9 mouse cellular contexts compared by ENCODE assay signal in genomic region chr7:46052161-46052821, GRCm38 (mm10). TPM values are rescaled to one million over a fixed set of nuclear protein-coding genes. Genes with fewer than 3 reads are reported as not detected.
A peak's percentile ranks its signal among the peaks of the same experiment; 100 is the strongest.
DNase-seq lines count a peak whose midpoint lies in the region; ATAC-seq and TF ChIP-seq lines count a peak whose summit lies in the region.
"Had no signal": no experiment of that assay in that cellular context is flagged by ENCODE, and none has a peak within 500 bp of the region (broad histone marks: within the 10 kb centered on the region; RNA-seq: fewer than 3 reads in every experiment).

No protein-coding gene starts in this region.

- peaks cover 53% of the 10 kb centered on the region for H3K36me3 ChIP-seq in forebrain, embryonic 15.5 days
- H3K36me3 ChIP-seq in forebrain, embryonic 10.5 days (replicated peaks) = peaks cover 90% of the 10 kb centered on the region
- peaks cover 81% of the 10 kb centered on the region for H3K36me3 ChIP-seq in lung, embryonic 14.5 days (ENCODE audit: insufficient read depth)
- peaks cover 28% of the 10 kb centered on the region for H3K36me3 ChIP-seq in stomach, postnatal 0 days (ENCODE audit: control insufficient read depth, insufficient read depth, low read length)

- 0 out of 2 replicates have a peak, but pooled peaks have one; percentile 60 for ATAC-seq in forebrain, embryonic 15.5 days (replicated peaks)
- no peak for ATAC-seq in lung, embryonic 14.5 days (ENCODE audit: insufficient read depth)
- ATAC-seq in stomach, postnatal 0 days (ENCODE audit: low FRiP score, low TSS enrichment) = no peak; the same call in 1 of the 2 replicates

- peak; percentile 52 for TF ChIP-seq CTCF in lung, embryonic 14.5 days (IDR thresholded peaks at IDR 0.05; ENCODE audit: low read depth)
- TF ChIP-seq CTCF in stomach, postnatal 0 days (IDR thresholded peaks at IDR 0.05; ENCODE audit: low read depth) = peak; percentile 57

- H3K27me3 ChIP-seq in forebrain, embryonic 15.5 days = no peaks in the 10 kb centered on the region
- no peaks in the 10 kb centered on the region for H3K27me3 ChIP-seq in forebrain, embryonic 10.5 days (ENCODE audit: poor library complexity, severe bottlenecking)
- no peaks in the 10 kb centered on the region for H3K27me3 ChIP-seq in lung, embryonic 14.5 days (ENCODE audit: insufficient read depth, low read length)
- no peaks in the 10 kb centered on the region for H3K27me3 ChIP-seq in stomach, postnatal 0 days (ENCODE audit: control insufficient read depth, insufficient read depth, low read length)
- H3K27me3 ChIP-seq: embryonic facial prominence, embryonic 15.5 days had no signal

- H3K27ac ChIP-seq in forebrain, embryonic 15.5 days (replicated peaks) = no peak overlapping the region
- no peak overlapping the region for H3K27ac ChIP-seq in forebrain, embryonic 10.5 days
- no peak overlapping the region for H3K27ac ChIP-seq in lung, embryonic 14.5 days (ENCODE audit: low read depth)
- no peak overlapping the region for H3K27ac ChIP-seq in stomach, postnatal 0 days (replicated peaks)
- H3K27ac ChIP-seq: embryonic facial prominence, embryonic 15.5 days had no signal

- H3K4me1 ChIP-seq in forebrain, embryonic 15.5 days = no peaks in the 10 kb centered on the region
- H3K4me1 ChIP-seq in forebrain, embryonic 10.5 days = no peaks in the 10 kb centered on the region
- no peaks in the 10 kb centered on the region for H3K4me1 ChIP-seq in lung, embryonic 14.5 days (ENCODE audit: insufficient read depth)
- H3K4me1 ChIP-seq in stomach, postnatal 0 days (replicated peaks; ENCODE audit: control insufficient read depth, insufficient read depth) = no peaks in the 10 kb centered on the region
- H3K4me1 ChIP-seq: embryonic facial prominence, embryonic 15.5 days had no signal

- TF ChIP-seq EP300 in stomach, postnatal 0 days (optimal IDR thresholded peaks at IDR 0.05) = no peak

- DNase-seq in forebrain, embryonic 10.5 days (ENCODE audit: extremely low spot score, low spot score) = no peak
- peak; percentile 15 for DNase-seq in lung, embryonic 14.5 days
- DNase-seq in lung, adult 18-20 months = no peak
- DNase-seq in cerebellum, postnatal 36 days = peak; percentile 20 to 28
- DNase-seq in stomach, postnatal 0 days (ENCODE audit: low spot score) = no peak
- DNase-seq in testis, postnatal 10 days (ENCODE audit: low spot score) = no peak
- no peak for DNase-seq in MN1 (ENCODE audit: low spot score)

- 80% methylated on average over 4 of the region's 4 CpGs for WGBS in forebrain, embryonic 15.5 days
- WGBS in forebrain, embryonic 10.5 days = 90% methylated on average over 4 of the region's 4 CpGs
- WGBS in lung, embryonic 14.5 days = 86% methylated on average over 4 of the region's 4 CpGs
- 86% methylated on average over 4 of the region's 4 CpGs for WGBS in stomach, postnatal 0 days

- no peaks in the 10 kb centered on the region for H3K9me3 ChIP-seq in forebrain, embryonic 15.5 days
- no peaks in the 10 kb centered on the region for H3K9me3 ChIP-seq in forebrain, embryonic 10.5 days
- H3K9me3 ChIP-seq in lung, embryonic 14.5 days (ENCODE audit: low read depth, low read length) = no peaks in the 10 kb centered on the region
- no peaks in the 10 kb centered on the region for H3K9me3 ChIP-seq in stomach, postnatal 0 days (ENCODE audit: control insufficient read depth, low read length)
- H3K9me3 ChIP-seq: embryonic facial prominence, embryonic 15.5 days had no signal

- no peak overlapping the region for H3K4me2 ChIP-seq in forebrain, embryonic 15.5 days (replicated peaks)
- no peak overlapping the region for H3K4me2 ChIP-seq in lung, embryonic 14.5 days
- H3K4me2 ChIP-seq in stomach, postnatal 0 days (replicated peaks; ENCODE audit: low read depth) = no peak overlapping the region
- H3K4me2 ChIP-seq: embryonic facial prominence, embryonic 15.5 days had no signal

- no peak overlapping the region for H3K4me3 ChIP-seq in forebrain, embryonic 15.5 days
- no peak overlapping the region for H3K4me3 ChIP-seq in forebrain, embryonic 10.5 days
- no peak overlapping the region for H3K4me3 ChIP-seq in lung, embryonic 14.5 days (ENCODE audit: low read depth, low read length)
- H3K4me3 ChIP-seq in stomach, postnatal 0 days (ENCODE audit: low read depth, low read length) = no peak overlapping the region
- H3K4me3 ChIP-seq: embryonic facial prominence, embryonic 15.5 days had no signal

- H3K9ac ChIP-seq in forebrain, embryonic 15.5 days (replicated peaks) = no peak overlapping the region
- no peak overlapping the region for H3K9ac ChIP-seq in lung, embryonic 14.5 days
- H3K9ac ChIP-seq in stomach, postnatal 0 days (ENCODE audit: low read length) = no peak overlapping the region
- H3K9ac ChIP-seq: embryonic facial prominence, embryonic 15.5 days had no signal

RNA-seq across cellular contexts. Expression of gene Nomo1, which starts 18.8 kb away (rescaled TPM):
- polyA plus RNA-seq in forebrain, embryonic 15.5 days (2015; fragmentation: Nextera tagmentation; extraction: Ambion mirVana) = 42.2 and 42.4 TPM in 2 replicates
- 33.7 and 33.8 TPM in 2 replicates for polyA plus RNA-seq in forebrain, embryonic 10.5 days (2016; fragmentation: Nextera tagmentation; extraction: Ambion mirVana)
- 26.1 and 26.4 TPM in 2 replicates for polyA plus RNA-seq in lung, embryonic 14.5 days (2014; fragmentation: Nextera tagmentation; extraction: Ambion mirVana)
- 19.3 and 20.3 TPM in 2 replicates for polyA plus RNA-seq in stomach, postnatal 0 days (2015; fragmentation: Nextera tagmentation; extraction: Ambion mirVana)

RNA-seq across cellular contexts. Expression of gene Abcc6, which starts 22.2 kb away (rescaled TPM):
- polyA plus RNA-seq in forebrain, embryonic 15.5 days (2015; fragmentation: Nextera tagmentation; extraction: Ambion mirVana) = 0.27 TPM in 2 replicates
- polyA plus RNA-seq in forebrain, embryonic 10.5 days (2016; fragmentation: Nextera tagmentation; extraction: Ambion mirVana) = 0.10 and 0.33 TPM in 2 replicates
- 0.31 and 0.78 TPM in 2 replicates for polyA plus RNA-seq in lung, embryonic 14.5 days (2014; fragmentation: Nextera tagmentation; extraction: Ambion mirVana)
- 0.44 and 0.87 TPM in 2 replicates for polyA plus RNA-seq in stomach, postnatal 0 days (2015; fragmentation: Nextera tagmentation; extraction: Ambion mirVana)

RNA-seq across cellular contexts. Expression of gene Kcnj11, which starts 48.3 kb away (rescaled TPM):
- 4.8 and 5.2 TPM in 2 replicates for polyA plus RNA-seq in forebrain, embryonic 15.5 days (2015; fragmentation: Nextera tagmentation; extraction: Ambion mirVana)
- polyA plus RNA-seq in forebrain, embryonic 10.5 days (2016; fragmentation: Nextera tagmentation; extraction: Ambion mirVana) = 0.12 and 0.54 TPM in 2 replicates
- 0.11 TPM in 1 of 2 replicates, not detected in the other for polyA plus RNA-seq in lung, embryonic 14.5 days (2014; fragmentation: Nextera tagmentation; extraction: Ambion mirVana)
- 0.61 and 0.81 TPM in 2 replicates for polyA plus RNA-seq in stomach, postnatal 0 days (2015; fragmentation: Nextera tagmentation; extraction: Ambion mirVana)

Comparison
In these comparisons a context has a peak if more than half of its experiments do, and no peak if none do; other contexts are left out.
1. DNase-seq: peak in lung, embryonic 14.5 days (single experiment) and cerebellum, postnatal 36 days (2 of 2); none in forebrain, embryonic 10.5 days (single experiment), lung, adult 18-20 months (0 of 2), stomach, postnatal 0 days (single experiment), testis, postnatal 10 days (single experiment) and MN1 (single experiment).